Mouse (Mus musculus) left cerebral cortex, adult 9 months (tissue): Measurements from ENCODE around the gene Ccni.
A peak's percentile ranks its signal among the peaks of the same experiment; 100 is the strongest.

Experiments used
- DNase-seq, 2 experiments: peaks; one replicate each; pipeline ENCODE4 v3.0.0; 2022; ENCODE audit warnings: low spot score in 2 of 2

Ccni gene

DNA sequence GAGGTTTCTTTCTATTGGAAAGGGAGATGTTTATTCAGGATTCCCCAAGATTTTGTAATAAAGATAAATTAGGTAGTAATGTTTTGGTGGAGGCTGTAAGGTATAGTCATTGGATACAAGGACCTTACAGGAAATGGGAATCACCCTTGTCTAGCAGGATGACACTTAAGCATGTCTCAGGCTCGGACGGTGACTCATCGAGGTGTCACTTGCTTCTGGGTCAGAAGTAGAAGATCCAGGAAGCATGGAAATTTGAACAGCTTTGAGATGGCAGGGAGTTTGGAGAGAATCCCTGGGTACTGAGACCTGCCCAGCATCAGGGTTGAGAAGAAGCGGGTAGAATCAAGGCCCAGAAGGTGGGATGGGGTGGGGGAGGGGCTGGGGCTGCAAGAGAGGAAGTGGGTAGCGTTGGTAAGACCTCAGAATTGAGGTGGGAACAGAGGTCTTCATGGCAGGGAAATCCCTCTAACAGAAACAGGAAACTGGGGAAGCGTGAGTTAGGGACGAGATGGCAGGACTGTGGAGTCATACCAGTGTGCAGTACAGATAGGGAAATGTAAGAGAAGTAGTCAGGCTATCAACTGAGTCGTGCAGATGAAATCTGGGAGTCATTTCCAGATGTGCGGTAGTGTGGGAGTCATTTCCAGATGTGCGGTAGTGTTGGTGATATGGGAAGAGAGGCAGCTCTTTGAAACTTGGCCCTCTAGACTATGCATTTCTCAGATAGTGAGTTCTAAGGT lies 70.8 kb downstream of the Ccni start:
- no peak for DNase-seq

DNA sequence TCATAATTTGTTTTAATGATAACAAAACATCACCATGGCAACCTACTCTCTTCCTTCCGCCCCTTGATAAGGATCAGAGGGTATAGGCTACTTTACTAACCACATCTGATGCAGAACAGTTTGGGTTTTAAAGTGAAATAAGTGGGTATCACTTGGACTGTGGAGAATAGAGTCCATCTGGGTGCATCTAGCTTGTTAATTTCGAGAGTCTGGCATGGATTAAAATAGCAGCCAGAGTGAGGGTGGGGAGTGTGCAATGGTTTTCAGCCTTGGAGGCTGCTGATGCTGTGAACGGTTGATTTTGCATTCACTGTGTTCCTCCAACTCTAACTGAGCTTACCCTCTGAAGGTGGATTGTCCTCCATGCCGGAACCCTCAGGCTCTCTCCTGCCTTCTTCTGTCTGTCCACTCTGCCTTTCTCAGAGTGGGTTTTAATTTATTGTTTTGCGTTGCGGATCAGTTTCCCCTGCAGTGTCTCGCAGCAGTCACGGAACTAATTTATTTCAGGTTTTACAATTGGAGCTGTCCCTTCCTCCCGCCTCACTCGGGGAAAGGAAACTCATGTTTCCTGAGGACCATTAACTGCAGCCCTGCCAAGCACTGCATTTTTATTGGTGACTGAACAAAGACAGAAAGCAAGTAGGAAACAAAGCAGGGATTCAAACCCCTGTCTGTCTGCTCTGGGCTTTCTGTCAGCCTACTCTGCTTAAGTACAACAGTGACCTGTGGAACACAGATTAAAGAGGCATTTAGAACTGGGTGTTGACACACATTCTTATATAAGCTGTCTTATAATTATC lies 72.7 kb downstream of the Ccni start:
- peak; percentile 40 to 67 for DNase-seq
